Comparison of ENCODE assay signal across 8 mouse cellular contexts in the genomic region with DNA sequence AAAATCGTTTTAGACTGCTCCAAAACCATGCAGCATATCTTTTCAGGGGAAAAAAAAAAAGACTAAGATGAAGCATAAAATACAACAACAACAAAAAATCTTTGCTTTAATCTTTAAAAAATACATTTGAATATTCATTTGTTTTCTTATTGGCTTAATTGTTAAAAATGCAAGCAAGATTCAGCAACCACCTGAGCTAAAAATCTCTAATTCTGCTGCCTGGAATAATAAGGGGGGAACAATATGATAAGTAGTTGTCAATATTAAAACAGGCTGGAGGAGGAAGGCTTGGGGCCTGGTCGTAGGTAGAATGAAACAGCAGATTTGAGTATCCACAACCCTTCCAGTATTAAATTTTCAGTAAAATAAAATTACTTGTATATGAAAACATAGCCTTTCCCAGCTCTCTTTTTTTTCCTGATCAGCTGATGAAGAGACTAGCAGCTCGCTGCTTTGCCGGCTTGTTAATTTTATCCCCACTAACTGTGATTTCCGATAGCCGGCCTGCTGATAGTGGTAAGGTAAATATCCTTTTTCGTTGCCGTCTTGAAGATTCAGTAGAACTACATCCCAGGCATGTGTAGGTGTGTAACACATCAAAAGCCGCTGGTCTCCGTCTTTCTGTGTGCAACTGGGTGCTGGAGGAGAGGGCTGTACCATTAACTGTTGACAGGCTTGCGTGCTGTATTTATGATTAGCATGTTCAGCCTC.
DNase-seq lines count a peak whose midpoint lies in the region; ATAC-seq and TF ChIP-seq lines count a peak whose summit lies in the region.

No protein-coding gene starts in this region.

- peak overlapping the region; percentile 44; the same call in 1 of the 2 replicates for H3K4me2 ChIP-seq in CH12.LX (ENCODE audit: insufficient read depth, low read depth, poor library complexity, severe bottlenecking)
- peak overlapping the region; percentile 67 for H3K4me2 ChIP-seq in intestine, postnatal 0 days (replicated peaks; ENCODE audit: low read depth)
- peak overlapping the region; percentile 66 for H3K4me2 ChIP-seq in midbrain, postnatal 0 days (ENCODE audit: low read depth, low read length, poor library complexity, severe bottlenecking)

- no peak overlapping the region for H3K4me3 ChIP-seq in CH12.LX (replicated peaks in 1 of 3; ENCODE audit: low read depth in 2 of 3, low read length in 2 of 3, poor library complexity in 1 of 3)
- peak overlapping the region; percentile 58 for H3K4me3 ChIP-seq in forebrain, embryonic 10.5 days
- peak overlapping the region; percentile 47; the same call in 1 of the 2 replicates for H3K4me3 ChIP-seq in intestine, postnatal 0 days (ENCODE audit: low read depth, low read length)
- H3K4me3 ChIP-seq in midbrain, postnatal 0 days (ENCODE audit: low read depth, low read length) = peak overlapping the region; percentile 45

- no peak for TF ChIP-seq CTCF in CH12.LX (conservative IDR thresholded peaks at IDR 0.05 in 1 of 2, IDR thresholded peaks at IDR 0.05 in 1 of 2; ENCODE audit: low read depth in 2 of 2, low read length in 2 of 2)
- TF ChIP-seq CTCF in intestine, postnatal 0 days (IDR thresholded peaks at IDR 0.05; ENCODE audit: low read depth) = no peak
- TF ChIP-seq CTCF in midbrain, postnatal 0 days (IDR thresholded peaks at IDR 0.05) = no peak

- H3K27me3 ChIP-seq in CH12.LX (replicated peaks) = no peaks in the 10 kb centered on the region
- H3K27me3 ChIP-seq in forebrain, embryonic 10.5 days (ENCODE audit: poor library complexity, severe bottlenecking) = no peaks in the 10 kb centered on the region
- H3K27me3 ChIP-seq in intestine, postnatal 0 days (replicated peaks; ENCODE audit: control insufficient read depth, insufficient read depth, low read length) = no peaks in the 10 kb centered on the region
- H3K27me3 ChIP-seq in midbrain, postnatal 0 days (ENCODE audit: insufficient read depth, low read length) = no peaks in the 10 kb centered on the region

- H3K36me3 ChIP-seq in CH12.LX (replicated peaks in 1 of 2; ENCODE audit: control insufficient read depth in 1 of 2, insufficient read depth in 1 of 2, low read length in 1 of 2) = peaks cover 3 to 34% of the 10 kb centered on the region in 2 experiments
- H3K36me3 ChIP-seq in forebrain, embryonic 10.5 days (replicated peaks) = peaks cover 17% of the 10 kb centered on the region
- peaks cover 4% of the 10 kb centered on the region; the same call in 1 of the 2 replicates for H3K36me3 ChIP-seq in intestine, postnatal 0 days (ENCODE audit: control insufficient read depth, insufficient read depth)
- no peaks in the 10 kb centered on the region for H3K36me3 ChIP-seq in midbrain, postnatal 0 days (ENCODE audit: insufficient read depth, low read length)

- peaks cover 3% of the 10 kb centered on the region; the same call in 1 of the 2 replicates for H3K79me2 ChIP-seq in CH12.LX (replicated peaks; ENCODE audit: control insufficient read depth, extremely low read depth, insufficient read depth, poor library complexity, severe bottlenecking)

- no peak for ATAC-seq in intestine, postnatal 0 days
- ATAC-seq in midbrain, postnatal 0 days (ENCODE audit: low FRiP score) = no peak

- H3K9ac ChIP-seq in CH12.LX (ENCODE audit: insufficient read depth, low read depth) = no peak overlapping the region
- H3K9ac ChIP-seq in intestine, postnatal 0 days (ENCODE audit: low read depth, low read length) = no peak overlapping the region
- H3K9ac ChIP-seq in midbrain, postnatal 0 days (replicated peaks; ENCODE audit: low read length, poor library complexity, severe bottlenecking) = peak overlapping the region; percentile 70

- dilution Hi-C loops in CH12.LX (cut with MboI; ENCODE audit: extremely low pct_ligation_motif_present, extremely low pct_unique_long_range_greater_than_20kb, low sequenced_read_pairs) = no loop called here

- no peak for TF ChIP-seq EP300 in CH12.LX (IDR thresholded peaks at IDR 0.05; ENCODE audit: low read length)

- WGBS in forebrain, embryonic 10.5 days = 52% methylated on average over 11 of the region's 11 CpGs
- 31% methylated on average over 11 of the region's 11 CpGs for WGBS in intestine, postnatal 0 days
- 8% methylated on average over 11 of the region's 11 CpGs for WGBS in midbrain, postnatal 0 days

- in situ Hi-C loops in CH12.LX (cut with MboI; ENCODE audit: low pct_ligation_motif_present, low pct_unique_long_range_greater_than_20kb, low sequenced_read_pairs) = loop anchor here (25.0 kb wide), 1 partner anchor 663 kb away; no protein-coding TSS in a partner anchor

- peaks cover 3 to 40% of the 10 kb centered on the region in 2 experiments; a peak in 3 of 4 replicates for H3K4me1 ChIP-seq in CH12.LX (ENCODE audit: control insufficient read depth in 1 of 2, insufficient read depth in 2 of 2)
- peaks cover 41% of the 10 kb centered on the region for H3K4me1 ChIP-seq in forebrain, embryonic 10.5 days
- 0 out of 2 replicates have a peak, but pooled peaks cover 3% of the 10 kb centered on the region for H3K4me1 ChIP-seq in intestine, postnatal 0 days (replicated peaks; ENCODE audit: control insufficient read depth, insufficient read depth, low read length)
- peaks cover 13% of the 10 kb centered on the region; the same call in 1 of the 2 replicates for H3K4me1 ChIP-seq in midbrain, postnatal 0 days (ENCODE audit: insufficient read depth, low read length)

- intact Hi-C loops in gastrocnemius, postnatal 36 days (cut with DNase I) = loop anchor here (2.0 to 5.0 kb wide), 2 partner anchors 143 to 1077 kb away; a partner anchor contains a TSS

- no peak overlapping the region for H3K27ac ChIP-seq in CH12.LX (ENCODE audit: insufficient read depth, low read depth)
- H3K27ac ChIP-seq in forebrain, embryonic 10.5 days = peak overlapping the region; percentile 97
- H3K27ac ChIP-seq in intestine, postnatal 0 days (ENCODE audit: low read depth, low read length) = no peak overlapping the region
- peak overlapping the region; percentile 97 for H3K27ac ChIP-seq in midbrain, postnatal 0 days (ENCODE audit: low read depth, low read length)

- peak; percentile 15 for DNase-seq in embryo, embryonic 9.5 days (ENCODE audit: extremely low spot score)
- DNase-seq in embryo, embryonic 11 days = no peak
- DNase-seq in CH12.LX (ENCODE audit: extremely low read depth) = no peak
- no peak for DNase-seq in forebrain, embryonic 10.5 days (ENCODE audit: extremely low spot score, low spot score)
- DNase-seq in midbrain, postnatal 0 days (ENCODE audit: low spot score) = peak; percentile 52
- no peak for DNase-seq in gastrocnemius, adult 18-20 months (ENCODE audit: low spot score)
- DNase-seq in gastrocnemius, postnatal 36 days = no peak

- TF ChIP-seq RAD21 in CH12.LX (IDR thresholded peaks at IDR 0.05; ENCODE audit: low read depth, low read length) = no peak

- no peaks in the 10 kb centered on the region for H3K9me3 ChIP-seq in CH12.LX (replicated peaks; ENCODE audit: low read length)
- H3K9me3 ChIP-seq in forebrain, embryonic 10.5 days = no peaks in the 10 kb centered on the region
- no peaks in the 10 kb centered on the region for H3K9me3 ChIP-seq in intestine, postnatal 0 days (ENCODE audit: control insufficient read depth)
- H3K9me3 ChIP-seq in midbrain, postnatal 0 days (ENCODE audit: low read length) = no peaks in the 10 kb centered on the region

- TF ChIP-seq POLR2A in CH12.LX (IDR thresholded peaks at IDR 0.05; ENCODE audit: low read depth, low read length) = no peak

TF ChIP-seq in CH12.LX, 34 proteins besides CTCF, POLR2A, EP300 and RAD21:
- TF ChIP-seq POLR2AphosphoS2 (IDR thresholded peaks at IDR 0.05; ENCODE audit: low read depth, low read length) (no peak), JUND (conservative IDR thresholded peaks at IDR 0.05; ENCODE audit: low read depth, low read length) (no peak), UBTF (IDR thresholded peaks at IDR 0.05; ENCODE audit: low read depth, low read length) (no peak), ETS1 (conservative IDR thresholded peaks at IDR 0.05; ENCODE audit: low read depth, low read length) (no peak), BHLHE40 (IDR thresholded peaks at IDR 0.05; ENCODE audit: low read depth, low read length) (no peak), GABPA (IDR thresholded peaks at IDR 0.05; ENCODE audit: insufficient replicate concordance, low read depth, low read length) (no peak), ZNF384 (IDR thresholded peaks at IDR 0.05; ENCODE audit: low read depth, low read length) (no peak), NELFE (IDR thresholded peaks at IDR 0.05; ENCODE audit: low read depth, low read length) (no peak), SMC3 (IDR thresholded peaks at IDR 0.05; ENCODE audit: low read depth, low read length) (no peak)

Comparison
In these comparisons a context has a peak if more than half of its experiments do, and no peak if none do; other contexts are left out.
1. DNase-seq: peak in embryo, embryonic 9.5 days (single experiment) and midbrain, postnatal 0 days (single experiment); none in embryo, embryonic 11 days (single experiment), CH12.LX (single experiment), forebrain, embryonic 10.5 days (single experiment), gastrocnemius, adult 18-20 months (single experiment) and gastrocnemius, postnatal 36 days (0 of 2).
2. H3K27ac ChIP-seq: peak in forebrain, embryonic 10.5 days (single experiment) and midbrain, postnatal 0 days (single experiment); none in CH12.LX (single experiment) and intestine, postnatal 0 days (single experiment).
3. H3K4me3 ChIP-seq: peak in forebrain, embryonic 10.5 days (single experiment), intestine, postnatal 0 days (single experiment) and midbrain, postnatal 0 days (single experiment); none in CH12.LX (0 of 3).
4. Peak in every context shown above with its lines, with median percentiles within 50 percentile points of each other: H3K4me2 ChIP-seq.